Mouse (Mus musculus) forebrain, embryonic 14.5 days (tissue): Measurements from ENCODE around the gene H2al2a. TPM values are rescaled to one million over a fixed set of nuclear protein-coding genes. Genes with fewer than 3 reads are reported as not detected.

Source experiments
- ATAC-seq: fragments of 200-750 bp; cut with Nextera tagmentation; 2 replicates; pipeline ENCODE4 v1.8.0; 2017; ENCODE audit warnings: mild to moderate bottlenecking, moderate library complexity
- DNase-seq: peaks from one replicate; pipeline ENCODE4 v3.0.0-alpha.2; 2015; ENCODE audit warnings: low spot score
- H3K27ac ChIP-seq: fragments of 300-500 bp; sonication (generic); 2 replicates; pipeline ENCODE4 v1.5.1; 2014; ENCODE audit warnings: low read depth, mild to moderate bottlenecking, control low read depth, low read length, moderate library complexity
- H3K27me3 ChIP-seq: fragments of 300-500 bp; sonication (generic); replicated peaks from 2 replicates; pipeline ENCODE4 v1.6.1; 2014; ENCODE audit warnings: low read length, control low read depth, mixed read lengths; ENCODE audit not compliant: control insufficient read depth, insufficient read depth
- H3K36me3 ChIP-seq: fragments of 300-500 bp; sonication (generic); 2 replicates; pipeline ENCODE4 v1.6.1; 2014; ENCODE audit warnings: low read length, control low read depth; ENCODE audit not compliant: control insufficient read depth, insufficient read depth
- H3K4me1 ChIP-seq: fragments of 300-500 bp; sonication (generic); 2 replicates; pipeline ENCODE4 v1.6.1; 2014; ENCODE audit warnings: antibody characterized with exemption, low read length, control low read depth; ENCODE audit not compliant: control insufficient read depth, insufficient read depth
- H3K4me2 ChIP-seq: fragments of 300-500 bp; sonication (generic); 2 replicates; pipeline ENCODE4 v1.6.1; 2014; ENCODE audit warnings: mild to moderate bottlenecking, control low read depth, low read length
- H3K4me3 ChIP-seq: fragments of 300-500 bp; sonication (generic); 2 replicates; pipeline ENCODE4 v1.5.1; 2014; ENCODE audit warnings: low read depth, low read length, control low read depth
- H3K9ac ChIP-seq: fragments of 300-500 bp; sonication (generic); 2 replicates; pipeline ENCODE4 v1.6.1; 2014; ENCODE audit warnings: mild to moderate bottlenecking, low read length, control low read depth, moderate library complexity
- H3K9me3 ChIP-seq: fragments of 300-500 bp; sonication (generic); replicated peaks from 2 replicates; pipeline ENCODE4 v1.6.1; 2016; ENCODE audit warnings: low read length, control low read depth, mixed read lengths; ENCODE audit not compliant: control insufficient read depth
- WGBS: fragments of 180-500 bp; shearing (Covaris S2); extraction: QIAGEN DNeasy Blood & Tissue Kit; methylation state at CpG from one replicate; pipeline ENCODE4 v1.1.7; 2014; 5-methylcytosine and 5-hydroxymethylcytosine counted together
- polyA plus RNA-seq: library from polyadenylated mRNA; unstranded; fragments of >200 nt; fragmentation: Nextera tagmentation; extraction: Ambion mirVana; gene quantifications from 2 replicates; pipeline ENCODE4 v1.2.1, GENCODE M21; 2014

The H2al2a gene
- polyA plus RNA-seq: not detected in 2 replicates

DNA sequence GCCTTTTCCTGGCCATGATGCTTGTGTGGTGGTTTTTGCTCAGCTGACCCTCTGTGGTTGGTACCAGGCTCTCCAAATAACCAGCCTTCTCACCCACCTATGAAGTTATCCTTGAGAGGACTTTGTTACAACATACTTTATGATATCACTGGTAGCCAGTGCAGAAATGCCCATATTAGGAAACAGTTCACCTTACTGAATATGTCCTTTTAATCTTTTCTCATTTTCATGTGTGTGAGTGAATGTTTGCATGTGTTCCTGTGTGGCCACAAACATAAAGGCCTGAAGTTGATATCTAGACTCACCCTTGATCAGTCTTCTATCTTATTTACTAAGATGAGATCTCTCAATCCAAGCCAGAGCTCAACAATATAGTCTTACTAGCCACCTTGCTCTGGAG is at the start of gene H2al2a:
Gene H2al2a (minus strand): TSS at position 101 of the 400 bp plus-strand sequence.
- H3K36me3 ChIP-seq: no peaks in the 10 kb centered on the region
- H3K4me2 ChIP-seq: no peak within 1 kb of the TSS
- no peak within 1 kb of the TSS for H3K9ac ChIP-seq
- no peaks in the 10 kb centered on the region for H3K9me3 ChIP-seq
- no peaks in the 10 kb centered on the region for H3K4me1 ChIP-seq
- ATAC-seq (no peak), DNase-seq (no peak)
- no peak within 1 kb of the TSS for H3K4me3 ChIP-seq
- H3K27me3 ChIP-seq: no peaks in the 10 kb centered on the region
- no peak within 1 kb of the TSS for H3K27ac ChIP-seq

DNA sequence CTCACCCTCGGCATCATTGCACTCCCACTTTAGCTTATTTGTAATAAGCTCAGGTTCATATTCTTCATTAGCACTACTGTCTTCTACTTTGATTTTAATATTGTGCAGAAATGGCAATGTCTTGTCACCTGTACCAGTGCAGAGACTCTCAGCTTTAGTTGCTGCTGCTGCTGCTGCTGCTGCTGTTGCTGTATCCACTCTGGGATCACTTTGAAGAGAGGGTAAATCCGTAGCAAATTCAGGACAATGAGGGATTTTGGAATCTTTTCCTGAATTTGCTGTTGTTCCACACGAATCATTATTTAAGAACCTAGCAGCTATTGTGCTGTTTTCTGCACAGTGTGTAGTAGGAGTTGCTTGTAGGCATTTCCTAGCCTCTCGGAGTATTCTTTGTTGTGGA is 49.4 kb upstream of the H2al2a start:
- Histone ChIP-seq H3K4me3 (peak overlapping the region; percentile 98), H3K36me3 (no peaks in the 10 kb centered on the region), H3K9ac (peak overlapping the region; percentile 100), H3K4me1 (peaks cover 28% of the 10 kb centered on the region), H3K27me3 (no peaks in the 10 kb centered on the region), H3K4me2 (peak overlapping the region; percentile 94), H3K9me3 (no peaks in the 10 kb centered on the region), H3K27ac (peak overlapping the region; percentile 100)
- 0% methylated on average over 4 of the region's 4 CpGs for WGBS
- DNase-seq (no peak), ATAC-seq (no peak)

- Histone ChIP-seq H3K27ac (peak overlapping the region; percentile 100), H3K36me3 (no peaks in the 10 kb centered on the region; the same call in 1 of the 2 replicates), H3K9me3 (no peaks in the 10 kb centered on the region), H3K4me3 (peak overlapping the region; percentile 98), H3K4me2 (peak overlapping the region; percentile 94), H3K4me1 (peaks cover 32% of the 10 kb centered on the region), H3K27me3 (no peaks in the 10 kb centered on the region), H3K9ac (peak overlapping the region; percentile 100)
- ATAC-seq: no peak
- WGBS: 2% methylated on average over 6 of the region's 6 CpGs
- peak; percentile 31 for DNase-seq
Measured at GRCm38 (mm10) chr2:18045781-18046181, 49.0 kb upstream of the H2al2a start.

DNA sequence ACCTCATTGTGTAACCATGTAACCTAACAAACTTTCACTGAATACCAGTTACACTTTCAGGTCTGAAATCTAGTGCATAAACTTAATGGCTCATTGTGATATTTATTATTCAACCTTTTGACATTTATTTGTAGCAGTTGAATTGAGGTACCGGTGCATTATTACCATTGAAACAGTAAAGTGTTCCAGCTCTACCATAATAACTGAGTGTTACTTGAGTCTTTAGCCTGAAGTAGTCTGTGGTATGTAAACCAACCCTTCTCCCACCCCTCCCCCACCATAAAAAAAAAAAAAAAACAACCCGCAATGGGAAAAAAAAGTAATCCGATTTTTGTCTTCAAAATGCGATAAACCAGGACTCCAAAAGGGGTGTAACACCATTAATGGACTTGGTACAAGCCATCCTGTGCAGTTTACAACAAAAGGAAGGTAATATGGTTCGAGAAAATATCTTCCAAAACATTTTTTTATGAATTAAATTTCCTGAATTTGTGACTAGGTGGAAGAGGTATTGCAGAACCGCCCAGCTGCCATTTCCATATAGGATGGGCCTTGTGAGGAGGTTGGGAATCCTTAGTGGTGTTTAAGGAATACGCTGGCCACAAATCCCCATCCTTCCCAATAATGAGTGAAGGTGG is 48.5 kb upstream of the H2al2a start:
- H3K9me3 ChIP-seq: no peaks in the 10 kb centered on the region
- no peaks in the 10 kb centered on the region for H3K27me3 ChIP-seq
- H3K36me3 ChIP-seq: no peaks in the 10 kb centered on the region; the same call in 1 of the 2 replicates
- ATAC-seq (no peak), DNase-seq (peak; percentile 43)
- H3K4me2 ChIP-seq: peak overlapping the region; percentile 94
- peaks cover 38% of the 10 kb centered on the region for H3K4me1 ChIP-seq
- H3K27ac ChIP-seq: peak overlapping the region; percentile 100
- H3K9ac ChIP-seq: peak overlapping the region; percentile 100
- WGBS: under 1% methylated on average over 7 of the region's 7 CpGs
- peak overlapping the region; percentile 98 for H3K4me3 ChIP-seq

DNA sequence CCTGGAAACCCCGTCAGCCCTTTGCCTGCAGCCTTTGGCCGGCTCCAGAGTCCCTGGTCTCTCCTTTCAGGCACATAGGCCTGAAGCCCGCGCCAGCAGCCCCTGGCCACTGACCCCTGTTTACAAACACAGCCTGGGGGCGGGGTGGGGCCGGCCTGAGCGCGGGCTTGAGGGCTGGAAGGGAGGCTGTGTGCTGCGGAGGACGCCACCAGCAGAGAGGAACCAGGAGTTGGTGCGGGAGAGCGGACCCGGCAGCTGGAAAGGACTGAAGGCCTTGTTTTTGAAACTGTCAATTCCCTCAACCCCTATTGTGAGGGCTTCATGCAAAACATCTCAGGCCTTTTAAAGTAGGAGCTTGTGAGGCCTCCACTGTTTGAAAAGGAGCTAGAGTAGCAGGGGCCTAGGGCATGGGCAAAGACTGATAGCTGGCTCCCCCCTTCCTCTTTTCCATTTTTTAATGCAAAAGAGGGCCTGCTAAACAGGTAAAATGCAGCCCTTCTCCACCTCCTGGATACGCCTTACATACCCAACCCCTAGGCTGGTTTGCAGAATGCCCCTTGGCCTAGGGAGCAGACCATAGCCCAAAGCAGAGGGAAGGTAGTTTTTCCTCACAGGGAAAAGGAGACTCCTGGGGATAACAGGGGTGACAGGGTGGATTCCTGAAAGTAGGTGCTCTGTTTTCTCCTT is 44.6 kb upstream of the H2al2a start:
- Histone ChIP-seq H3K4me3 (peak overlapping the region; percentile 98), H3K36me3 (no peaks in the 10 kb centered on the region; the same call in 1 of the 2 replicates), H3K27ac (peak overlapping the region; percentile 94), H3K9me3 (no peaks in the 10 kb centered on the region), H3K4me1 (peaks cover 62% of the 10 kb centered on the region), H3K4me2 (peak overlapping the region; percentile 94), H3K9ac (peak overlapping the region; percentile 76), H3K27me3 (no peaks in the 10 kb centered on the region)
- peak; percentile 87 for ATAC-seq
- DNase-seq: peak; percentile 91
- under 1% methylated on average over 14 of the region's 14 CpGs for WGBS

- no peaks in the 10 kb centered on the region for H3K9me3 ChIP-seq
- WGBS: 3% methylated on average over 27 of the region's 27 CpGs
- peak overlapping the region; percentile 98 for H3K4me3 ChIP-seq
- ATAC-seq (peak; percentile 35), DNase-seq (peak; percentile 55)
- peaks cover 64% of the 10 kb centered on the region for H3K4me1 ChIP-seq
- H3K9ac ChIP-seq: peak overlapping the region; percentile 76
- no peaks in the 10 kb centered on the region; the same call in 1 of the 2 replicates for H3K36me3 ChIP-seq
- H3K4me2 ChIP-seq: peak overlapping the region; percentile 94
- no peaks in the 10 kb centered on the region for H3K27me3 ChIP-seq
- peak overlapping the region; percentile 94 for H3K27ac ChIP-seq
Measured at GRCm38 (mm10) chr2:18040347-18041160, 43.8 kb upstream of the H2al2a start.

DNA sequence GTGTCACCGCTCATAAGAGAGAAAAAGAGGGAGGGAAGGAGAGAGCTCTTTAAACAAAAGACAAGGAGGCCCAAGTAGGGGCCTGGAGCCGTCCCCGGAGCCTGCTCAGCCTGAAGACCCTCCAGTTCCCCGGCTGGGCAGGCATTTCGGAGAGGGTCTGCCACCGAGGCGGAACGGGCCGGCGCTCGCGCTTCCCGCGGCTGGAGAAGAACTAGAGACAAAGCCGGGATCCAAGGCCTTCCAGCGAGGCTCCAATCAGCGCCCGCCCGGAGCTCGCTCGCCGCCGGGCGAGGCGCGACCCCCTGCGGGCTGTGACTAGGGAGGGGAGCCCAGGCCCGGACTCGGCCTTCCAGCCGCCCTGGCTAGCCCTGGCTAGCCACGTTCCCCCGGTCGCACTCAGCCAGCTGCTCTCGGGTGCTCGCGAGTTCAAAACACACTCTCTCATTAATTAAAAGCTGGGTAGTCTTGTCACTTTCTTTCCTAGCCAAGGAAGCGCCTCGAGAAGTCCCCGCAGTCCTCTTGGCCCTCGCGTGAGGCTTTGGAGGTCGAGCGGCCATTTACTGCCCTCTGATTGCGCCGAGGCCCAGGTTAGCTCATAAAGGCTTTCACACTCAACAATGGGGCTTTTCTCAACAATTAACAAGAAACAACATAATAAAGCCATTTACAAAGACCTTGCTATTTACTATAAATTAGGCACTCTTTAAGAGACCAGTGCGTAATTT is 43.0 kb upstream of the H2al2a start:
- Histone ChIP-seq H3K4me3 (peak overlapping the region; percentile 98), H3K9ac (peak overlapping the region; percentile 76), H3K4me1 (peaks cover 68% of the 10 kb centered on the region), H3K9me3 (no peaks in the 10 kb centered on the region), H3K27me3 (no peaks in the 10 kb centered on the region), H3K36me3 (no peaks in the 10 kb centered on the region; the same call in 1 of the 2 replicates), H3K4me2 (peak overlapping the region; percentile 94), H3K27ac (peak overlapping the region; percentile 94)
- WGBS: 1% methylated on average over 46 of the region's 46 CpGs
- ATAC-seq (peak; percentile 56), DNase-seq (peak; percentile 73)

DNA sequence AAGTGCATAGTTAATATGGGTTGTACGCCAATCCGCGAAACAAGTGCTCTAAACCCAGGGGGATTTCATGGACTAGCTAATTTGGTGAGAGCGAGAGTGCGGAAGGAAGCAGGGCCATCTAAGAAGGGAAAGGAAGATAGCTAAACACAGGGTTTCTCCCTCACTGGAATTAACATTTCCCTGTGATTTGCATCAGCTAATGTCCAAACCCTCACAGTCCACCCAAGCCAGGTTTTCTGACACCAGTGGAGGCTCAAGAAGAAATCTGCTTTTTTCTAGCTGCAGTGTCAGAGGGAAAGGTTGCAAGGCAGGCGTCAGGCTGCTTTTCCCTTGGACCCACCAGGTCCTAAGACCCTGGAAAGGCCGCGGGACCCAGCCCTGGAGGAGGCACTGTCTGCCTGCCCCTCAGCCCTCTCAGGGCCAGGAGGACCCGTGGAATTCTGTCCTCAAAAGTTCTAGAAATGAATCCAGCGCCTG is 42.2 kb upstream of the H2al2a start:
- Histone ChIP-seq H3K4me1 (peaks cover 70% of the 10 kb centered on the region), H3K4me2 (peak overlapping the region; percentile 94), H3K9ac (peak overlapping the region; percentile 76), H3K36me3 (no peaks in the 10 kb centered on the region; the same call in 1 of the 2 replicates), H3K27ac (peak overlapping the region; percentile 94; the same call in 1 of the 2 replicates), H3K9me3 (no peaks in the 10 kb centered on the region), H3K4me3 (peak overlapping the region; percentile 98; the same call in 1 of the 2 replicates), H3K27me3 (no peaks in the 10 kb centered on the region)
- WGBS: 17% methylated on average over 10 of the region's 10 CpGs
- peak; percentile 55 for DNase-seq
- no peak for ATAC-seq
